Mouse (Mus musculus) kidney, embryonic 15.5 days (tissue): ENCODE data around the gene Ddx4. TPM values are rescaled to one million over a fixed set of nuclear protein-coding genes. Genes with fewer than 3 reads are reported as not detected.
"Not testable (repeated sequence)": the region's sequence is repeated elsewhere in the genome, so short reads cannot be mapped to it uniquely, and the experiment has no call there.

ENCODE experiments used
- ATAC-seq: fragments of 200-750 bp; cut with Nextera tagmentation; replicated peaks from 2 replicates; pipeline ENCODE4 v1.8.0; 2017; ENCODE audit warnings: moderate TSS enrichment; ENCODE audit not compliant: low FRiP score
- H3K27ac ChIP-seq: fragments of 300-500 bp; sonication (generic); 2 replicates; pipeline ENCODE4 v1.5.1; 2015; ENCODE audit warnings: mild to moderate bottlenecking, inconsistent platforms
- H3K27me3 ChIP-seq: fragments of 300-500 bp; sonication (generic); 2 replicates; pipeline ENCODE4 v1.6.1; 2015; ENCODE audit warnings: inconsistent platforms
- H3K36me3 ChIP-seq: fragments of 300-500 bp; sonication (generic); 2 replicates; pipeline ENCODE4 v1.6.1; 2015; ENCODE audit warnings: inconsistent platforms
- H3K4me1 ChIP-seq: fragments of 300-500 bp; sonication (generic); 2 replicates; pipeline ENCODE4 v1.6.1; 2015; ENCODE audit warnings: inconsistent platforms
- H3K4me2 ChIP-seq: fragments of 300-500 bp; sonication (generic); 2 replicates; pipeline ENCODE4 v1.6.1; 2015; ENCODE audit warnings: moderate library complexity, mild to moderate bottlenecking, inconsistent platforms
- H3K4me3 ChIP-seq: fragments of 300-500 bp; sonication (generic); replicated peaks from 2 replicates; pipeline ENCODE4 v1.5.1; 2015; ENCODE audit warnings: mild to moderate bottlenecking, inconsistent platforms
- H3K9ac ChIP-seq: fragments of 300-500 bp; sonication (generic); 2 replicates; pipeline ENCODE4 v1.6.1; 2015; ENCODE audit warnings: mild to moderate bottlenecking, inconsistent platforms
- H3K9me3 ChIP-seq: fragments of 300-500 bp; sonication (generic); replicated peaks from 2 replicates; pipeline ENCODE4 v1.6.1; 2016; ENCODE audit warnings: inconsistent platforms
- WGBS: fragments of 180-500 bp; shearing (Covaris S2); methylation state at CpG from one replicate; pipeline ENCODE4 v1.1.7; 2015; ENCODE audit warnings: mixed read lengths; 5-methylcytosine and 5-hydroxymethylcytosine counted together
- polyA plus RNA-seq: library from polyadenylated mRNA; unstranded; fragments of >200 nt; fragmentation: Nextera tagmentation; extraction: Ambion mirVana; gene quantifications from 2 replicates; pipeline ENCODE4 v1.2.1, GENCODE M21; 2015

Ddx4 gene
- polyA plus RNA-seq, 1 experiment from 2014 or later = 0.49 TPM

DNA sequence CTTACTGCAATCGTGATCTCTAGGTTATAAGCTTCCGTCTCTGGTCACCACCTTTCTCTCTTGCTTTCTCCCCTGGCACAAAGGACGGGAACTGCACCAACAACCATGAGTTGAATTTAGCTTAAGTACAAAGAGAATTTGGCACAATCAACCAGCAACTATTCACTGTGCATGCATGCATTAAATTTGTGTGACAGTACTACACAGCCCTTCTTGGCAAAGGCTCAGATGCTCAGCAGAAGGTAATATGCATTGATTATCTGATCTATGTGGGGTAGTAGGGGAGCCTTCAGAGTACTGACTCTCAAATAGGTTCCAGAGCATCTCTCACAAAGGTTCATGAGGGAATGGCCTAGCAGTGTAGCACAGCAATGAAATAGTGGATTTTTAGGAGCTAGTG is 70.5 kb downstream of the Ddx4 start:
- Histone ChIP-seq H3K4me3 (no peak overlapping the region), H3K36me3 (no peaks in the 10 kb centered on the region), H3K9ac (no peak overlapping the region), H3K9me3 (0 out of 2 replicates have a peak, but pooled peaks cover 3% of the 10 kb centered on the region), H3K27me3 (no peaks in the 10 kb centered on the region), H3K4me1 (peaks cover 12% of the 10 kb centered on the region; the same call in 1 of the 2 replicates), H3K27ac (no peak overlapping the region), H3K4me2 (no peak overlapping the region)
- ATAC-seq = no peak
- 89% methylated on average over 3 of the region's 3 CpGs for WGBS

DNA sequence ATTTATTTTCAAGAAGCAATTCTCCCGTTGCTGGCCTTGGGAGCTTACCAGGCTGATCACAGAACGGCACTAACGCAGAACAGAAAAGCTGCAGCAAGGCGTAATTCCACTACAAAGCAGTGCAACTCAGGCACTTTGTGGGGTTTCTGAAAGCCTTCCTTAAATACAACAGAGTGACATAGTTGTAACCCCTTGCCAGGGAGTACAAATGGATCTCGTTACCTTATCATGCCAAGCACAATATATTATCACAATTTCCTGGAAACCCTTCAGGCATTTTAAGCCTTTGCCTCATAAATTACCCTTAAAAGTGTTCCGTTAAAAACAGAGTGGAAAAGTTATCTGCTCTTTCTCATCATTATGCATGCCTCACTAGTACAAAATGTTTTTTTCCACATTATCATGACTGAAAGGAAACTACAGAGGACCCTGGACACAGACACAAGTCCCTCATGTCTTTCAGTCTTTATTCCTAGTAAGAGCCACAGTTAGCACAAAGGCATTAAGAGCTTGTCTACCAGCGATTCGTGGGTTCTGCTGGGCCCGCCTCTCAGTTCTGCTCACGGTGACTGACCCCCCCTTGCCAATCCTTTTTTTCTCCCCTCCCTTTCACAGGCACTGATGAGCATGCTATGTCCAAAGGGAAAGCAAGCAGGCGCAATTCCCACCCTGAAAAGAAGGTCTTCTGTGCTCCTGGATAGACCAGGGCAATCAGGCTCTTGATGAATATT is 71.5 kb downstream of the Ddx4 start:
- Histone ChIP-seq H3K36me3 (no peaks in the 10 kb centered on the region), H3K27ac (peak overlapping the region; percentile 58; the same call in 1 of the 2 replicates), H3K9me3 (0 out of 2 replicates have a peak, but pooled peaks cover 3% of the 10 kb centered on the region), H3K27me3 (no peaks in the 10 kb centered on the region), H3K4me3 (no peak overlapping the region), H3K9ac (no peak overlapping the region), H3K4me2 (no peak overlapping the region), H3K4me1 (peaks cover 12% of the 10 kb centered on the region; the same call in 1 of the 2 replicates)
- ATAC-seq = peak; percentile 73; the same call in 1 of the 2 replicates
- 19% methylated on average over 11 of the region's 11 CpGs for WGBS

DNA sequence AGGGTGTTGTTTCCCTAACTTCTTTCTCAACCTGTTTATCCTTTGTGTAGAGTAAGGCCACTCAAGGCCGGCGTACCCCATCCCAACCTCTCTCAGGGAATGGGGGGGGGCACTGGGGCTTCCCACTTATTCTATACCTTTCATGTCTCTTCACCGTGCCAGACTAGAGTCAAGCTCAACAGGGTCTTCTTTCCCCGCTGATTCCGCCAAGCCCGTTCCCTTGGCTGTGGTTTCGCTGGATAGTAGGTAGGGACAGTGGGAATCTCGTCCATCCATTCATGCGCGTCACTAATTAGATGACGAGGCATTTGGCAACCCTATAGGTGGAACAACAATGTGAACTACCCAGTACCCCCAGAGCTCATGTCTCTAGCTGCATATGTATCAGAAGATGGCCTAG is 74.2 kb downstream of the Ddx4 start:
- not testable (repeated sequence) for H3K4me2 ChIP-seq, H3K27ac ChIP-seq, H3K9ac ChIP-seq, H3K9me3 ChIP-seq, ATAC-seq, H3K36me3 ChIP-seq, H3K4me3 ChIP-seq, H3K27me3 ChIP-seq
- peaks cover 12% of the 10 kb centered on the region; the same call in 1 of the 2 replicates for H3K4me1 ChIP-seq
- WGBS = 76% methylated on average over 11 of the region's 11 CpGs

DNA sequence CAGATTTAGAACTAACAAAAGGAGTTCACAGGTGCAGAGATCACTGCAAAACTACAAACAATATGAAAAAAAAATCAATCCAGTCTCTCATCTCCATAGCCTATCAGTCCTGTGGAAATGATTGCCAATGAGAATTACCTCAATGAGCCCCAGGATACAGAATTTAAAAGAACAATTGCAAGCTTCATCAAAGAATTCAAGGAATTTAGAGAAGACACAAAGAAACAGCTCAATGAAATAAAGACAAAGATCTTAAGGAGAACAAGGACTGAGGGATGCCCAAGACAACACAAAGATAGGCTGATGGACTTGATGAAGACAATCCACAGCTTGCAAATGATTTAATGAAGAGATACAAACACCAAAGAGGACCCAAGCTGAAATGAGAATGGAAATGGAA is 78.5 kb downstream of the Ddx4 start:
- no peak overlapping the region for H3K4me2 ChIP-seq
- no peak overlapping the region for H3K9ac ChIP-seq
- H3K9me3 ChIP-seq = 0 out of 2 replicates have a peak, but pooled peaks cover 3% of the 10 kb centered on the region
- no peaks in the 10 kb centered on the region for H3K4me1 ChIP-seq
- ATAC-seq = no peak
- H3K27ac ChIP-seq = no peak overlapping the region
- H3K4me3 ChIP-seq = no peak overlapping the region
- no peaks in the 10 kb centered on the region for H3K36me3 ChIP-seq
- no peaks in the 10 kb centered on the region for H3K27me3 ChIP-seq

DNA sequence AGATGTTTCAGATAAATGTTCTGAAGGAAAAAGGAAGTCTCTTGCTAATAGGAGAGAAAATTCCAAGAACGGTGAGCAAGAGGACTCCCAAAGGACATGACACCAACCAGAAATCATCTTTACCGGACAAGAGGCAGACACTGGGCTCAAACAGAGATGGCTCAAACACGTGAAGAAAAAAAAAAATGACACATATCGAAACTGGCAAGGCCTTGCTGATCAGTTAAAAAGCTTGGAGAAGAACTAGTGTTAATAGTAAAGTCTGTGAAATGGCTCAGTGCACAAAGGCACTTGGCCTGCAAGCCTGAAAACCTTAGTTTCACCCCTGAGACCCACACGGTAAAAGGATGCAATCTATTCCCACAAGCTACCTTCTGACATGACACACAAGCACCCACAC is 81.5 kb downstream of the Ddx4 start:
- no peaks in the 10 kb centered on the region for H3K4me1 ChIP-seq
- ATAC-seq = no peak

DNA sequence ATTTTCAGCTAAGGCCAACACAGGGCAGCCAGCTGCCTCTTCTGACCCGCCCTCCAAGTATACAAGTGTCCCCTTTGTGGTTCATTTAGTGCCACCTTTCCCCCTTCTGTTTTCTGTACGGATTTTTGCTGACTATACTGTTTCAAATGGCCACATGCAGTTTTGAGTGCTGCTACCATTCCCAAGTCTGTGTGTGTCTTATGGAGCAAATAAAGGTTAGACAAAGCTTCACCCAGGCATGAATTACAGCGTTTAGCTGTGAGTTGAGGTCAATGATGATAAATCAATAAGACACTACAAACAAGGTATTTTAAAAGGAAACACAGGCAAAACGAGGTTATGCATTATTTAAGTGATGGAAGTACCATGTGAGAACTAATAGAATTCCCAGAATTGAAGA is 82.7 kb downstream of the Ddx4 start:
- Histone ChIP-seq H3K4me2 (no peak overlapping the region), H3K9ac (no peak overlapping the region), H3K27me3 (no peaks in the 10 kb centered on the region), H3K36me3 (no peaks in the 10 kb centered on the region), H3K27ac (no peak overlapping the region), H3K4me1 (no peaks in the 10 kb centered on the region), H3K4me3 (no peak overlapping the region), H3K9me3 (no peaks in the 10 kb centered on the region)
- no peak for ATAC-seq
- WGBS = 20% methylated on average over 4 of the region's 4 CpGs

More for the DNA sequence above, 81.5 kb downstream of the Ddx4 start:
- H3K27me3 ChIP-seq = no peaks in the 10 kb centered on the region
- 56% methylated on average over 5 of the region's 5 CpGs for WGBS
- H3K27ac ChIP-seq = no peak overlapping the region
- no peak overlapping the region for H3K4me3 ChIP-seq
- H3K36me3 ChIP-seq = no peaks in the 10 kb centered on the region
- no peak overlapping the region for H3K9ac ChIP-seq
- no peaks in the 10 kb centered on the region for H3K9me3 ChIP-seq
- H3K4me2 ChIP-seq = no peak overlapping the region

DNA sequence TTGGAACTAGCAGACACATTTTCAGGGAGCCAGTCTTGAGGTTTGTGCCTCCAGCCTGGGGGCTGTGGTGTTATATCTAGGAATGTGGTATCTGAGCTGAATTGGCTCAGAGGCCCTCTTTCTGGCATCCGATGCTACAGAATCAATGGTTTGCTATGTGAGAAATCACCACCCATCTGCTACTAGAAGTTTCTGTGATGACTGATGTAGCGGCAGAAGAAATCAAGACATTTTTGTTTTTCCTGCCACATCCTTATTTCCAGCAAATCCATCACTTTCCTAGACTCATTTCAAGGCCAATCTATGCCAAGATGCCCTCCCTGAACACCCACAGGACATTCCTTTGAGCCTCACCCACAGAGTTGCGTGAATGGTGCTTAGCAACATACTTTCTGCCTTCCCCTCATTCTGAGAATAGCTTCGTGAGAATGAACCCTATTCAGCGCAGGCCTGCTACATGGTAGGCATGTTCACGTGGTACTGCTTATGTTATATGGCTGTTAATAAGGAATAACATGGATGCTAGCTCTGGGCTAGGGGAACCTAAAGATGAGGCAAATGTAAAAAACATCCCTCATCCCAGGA is 91.6 kb downstream of the Ddx4 start:
- 92% methylated on average over 6 of the region's 6 CpGs for WGBS
- H3K27ac ChIP-seq = no peak overlapping the region
- no peaks in the 10 kb centered on the region for H3K27me3 ChIP-seq
- no peaks in the 10 kb centered on the region for H3K9me3 ChIP-seq
- no peaks in the 10 kb centered on the region for H3K4me1 ChIP-seq
- H3K9ac ChIP-seq = no peak overlapping the region
- no peak overlapping the region for H3K4me2 ChIP-seq
- H3K4me3 ChIP-seq = no peak overlapping the region
- H3K36me3 ChIP-seq = no peaks in the 10 kb centered on the region
- ATAC-seq = no peak

DNA sequence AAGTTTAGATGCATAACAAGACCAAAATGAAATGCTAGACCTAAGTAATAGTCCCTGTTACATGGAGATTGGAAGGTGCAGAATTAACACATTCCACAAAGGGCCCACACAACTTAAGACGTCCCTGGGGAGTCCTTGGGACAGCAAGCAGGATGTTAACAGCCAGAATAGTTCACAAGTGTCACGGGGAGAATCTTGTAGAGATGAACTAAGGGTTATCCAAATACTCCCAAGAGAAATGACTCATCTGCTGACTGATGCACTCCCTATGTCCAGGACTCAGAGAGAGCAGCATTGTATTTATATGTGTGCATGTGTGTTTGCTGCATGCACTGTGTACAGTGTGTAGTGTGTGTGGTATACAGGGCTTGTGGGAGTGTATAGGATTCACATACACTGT is 95.8 kb downstream of the Ddx4 start:
- no peaks in the 10 kb centered on the region for H3K4me1 ChIP-seq
- WGBS = 20% methylated on average over 2 of the region's 2 CpGs
- no peak overlapping the region for H3K9ac ChIP-seq
- no peaks in the 10 kb centered on the region for H3K36me3 ChIP-seq
- H3K9me3 ChIP-seq = no peaks in the 10 kb centered on the region
- H3K27me3 ChIP-seq = no peaks in the 10 kb centered on the region
- H3K4me2 ChIP-seq = no peak overlapping the region
- no peak overlapping the region for H3K27ac ChIP-seq
- H3K4me3 ChIP-seq = no peak overlapping the region
- no peak for ATAC-seq

DNA sequence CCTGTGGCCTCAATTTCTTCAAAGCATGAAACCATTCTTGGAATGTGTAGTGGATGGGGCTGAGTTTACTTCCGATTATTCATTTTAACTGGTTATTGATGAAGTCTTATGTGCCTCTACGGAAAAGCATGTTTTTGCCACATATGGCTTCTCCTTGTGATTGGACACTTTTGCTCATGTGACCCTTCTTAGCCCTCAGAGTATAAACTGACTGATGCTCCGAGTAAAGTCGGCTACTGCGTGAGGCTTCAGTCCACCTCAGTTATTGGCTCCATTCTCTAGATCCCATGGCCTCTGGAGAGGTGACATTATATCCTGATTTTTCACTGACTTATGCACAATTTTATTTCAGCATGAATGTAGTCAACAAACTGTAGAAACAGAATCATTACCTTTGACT is 99.0 kb downstream of the Ddx4 start:
- no peak overlapping the region for H3K27ac ChIP-seq
- H3K27me3 ChIP-seq = no peaks in the 10 kb centered on the region
- ATAC-seq = no peak
- H3K9ac ChIP-seq = no peak overlapping the region
- H3K4me1 ChIP-seq = no peaks in the 10 kb centered on the region
- 92% methylated on average over 5 of the region's 5 CpGs for WGBS
- H3K4me2 ChIP-seq = no peak overlapping the region
- H3K9me3 ChIP-seq = no peaks in the 10 kb centered on the region
- no peaks in the 10 kb centered on the region for H3K36me3 ChIP-seq
- no peak overlapping the region for H3K4me3 ChIP-seq

DNA sequence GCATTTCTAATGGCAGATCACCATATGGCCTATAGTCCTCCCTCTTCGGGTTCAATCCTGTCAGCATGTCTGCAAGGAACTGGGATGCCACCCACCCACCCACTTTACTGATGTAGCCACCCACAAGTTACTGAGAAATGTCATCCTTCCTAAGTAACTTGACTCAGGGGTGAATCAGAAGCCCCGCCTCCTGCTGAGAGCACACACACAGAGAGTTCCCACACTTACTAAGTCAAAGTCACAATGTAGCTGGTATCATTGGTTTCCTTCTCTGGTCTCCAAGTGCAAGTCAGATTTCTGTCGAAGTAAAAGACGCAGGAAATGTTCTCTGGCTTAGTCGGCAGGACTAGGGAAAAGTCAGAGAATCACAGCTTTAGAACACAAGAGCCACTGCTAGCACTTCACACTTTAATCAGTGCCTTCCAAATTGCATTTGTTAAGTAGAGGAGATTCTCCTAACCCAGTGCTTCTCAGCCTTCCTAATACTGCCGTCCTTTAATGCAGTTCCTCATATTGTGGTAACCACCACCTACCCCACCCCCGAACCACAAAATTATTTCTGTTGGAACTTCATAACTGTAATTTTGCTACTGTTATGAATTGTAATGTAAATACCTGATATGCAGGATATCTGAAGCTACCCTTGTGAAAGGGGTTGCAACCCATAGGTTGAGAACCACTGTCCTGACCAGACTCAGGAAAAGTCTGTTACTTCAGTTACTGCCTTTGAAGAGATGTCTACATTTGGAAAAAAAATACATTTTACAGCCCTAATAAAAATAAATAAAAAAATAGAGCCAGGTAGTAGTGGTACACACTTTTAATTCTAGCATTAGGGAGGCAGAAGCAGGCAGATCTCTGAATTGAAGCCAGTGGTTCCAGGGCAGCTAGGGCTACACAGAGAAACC is 100.4 kb downstream of the Ddx4 start:
- H3K9me3 ChIP-seq = no peaks in the 10 kb centered on the region
- 79% methylated on average over 7 of the region's 7 CpGs for WGBS
- no peak overlapping the region for H3K4me2 ChIP-seq
- H3K9ac ChIP-seq = no peak overlapping the region
- ATAC-seq = no peak
- no peak overlapping the region for H3K27ac ChIP-seq
- no peak overlapping the region for H3K4me3 ChIP-seq
- no peaks in the 10 kb centered on the region for H3K27me3 ChIP-seq
- H3K36me3 ChIP-seq = no peaks in the 10 kb centered on the region
- no peaks in the 10 kb centered on the region for H3K4me1 ChIP-seq
